Mouse (Mus musculus): ENCODE measurements around the gene Slc25a39.
A peak's percentile ranks its signal among the peaks of the same experiment; 100 is the strongest.
"Not testable (repeated sequence)": the region's sequence is repeated elsewhere in the genome, so short reads cannot be mapped to it uniquely, and the experiment has no call there.

The Slc25a39 gene

DNA sequence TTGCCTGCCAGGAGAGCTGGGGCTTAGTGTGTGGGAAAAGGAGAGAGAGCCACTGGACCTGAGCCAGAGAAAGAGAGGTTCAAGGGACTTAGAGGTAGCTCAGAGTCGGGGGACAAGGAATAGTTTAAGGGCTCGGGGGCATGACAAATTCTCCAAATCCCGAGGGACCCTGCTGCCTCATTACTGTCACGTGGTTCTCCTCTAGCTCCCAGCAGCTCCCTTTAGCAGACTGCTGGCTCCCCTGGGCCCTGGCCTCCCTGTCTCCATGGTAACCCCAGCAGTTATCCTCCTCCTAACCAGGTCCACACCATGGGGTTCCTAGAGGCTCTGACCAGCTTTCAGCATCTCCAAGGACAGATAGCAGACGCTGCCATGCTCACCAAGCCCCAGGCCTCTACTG is 12.5 kb downstream of the Slc25a39 start:
- DNase-seq (ENCODE audit: inconsistent ontology term) = no peak

DNA sequence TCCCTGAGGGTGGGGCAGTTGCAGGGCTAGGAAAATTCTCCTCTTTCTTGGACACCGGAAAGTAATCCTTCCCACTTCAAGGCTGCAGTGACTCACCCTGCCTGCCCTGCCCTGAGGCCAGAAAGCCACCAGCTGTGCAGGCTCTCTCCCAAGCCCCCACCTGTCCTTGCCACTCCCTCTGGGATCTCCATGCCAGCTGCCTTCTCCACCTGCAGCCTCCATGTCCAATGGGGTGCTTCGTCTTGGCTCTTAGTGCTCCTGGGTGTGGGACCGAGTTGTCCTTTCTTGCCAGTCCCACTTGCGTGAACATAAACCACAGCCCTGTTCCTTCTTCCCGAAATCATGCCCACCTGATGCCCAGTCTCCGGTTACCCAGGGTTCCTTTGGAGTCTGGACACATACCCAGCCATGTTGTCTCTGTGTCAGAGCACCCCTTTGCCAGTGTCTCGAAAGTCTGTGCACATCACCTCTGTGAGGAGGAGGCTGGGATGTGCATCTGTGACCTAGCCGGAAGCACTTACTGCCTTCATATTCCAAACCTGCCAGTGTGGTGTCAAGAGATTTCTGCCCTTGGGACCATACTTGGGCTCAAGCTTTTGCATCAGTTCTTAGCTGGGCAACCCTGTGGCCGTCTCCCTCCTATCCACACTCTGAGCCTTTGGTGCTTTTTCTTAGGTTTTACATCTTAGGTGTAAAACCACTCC is 13.2 kb downstream of the Slc25a39 start:
- DNase-seq (ENCODE audit: inconsistent ontology term) = no peak

DNA sequence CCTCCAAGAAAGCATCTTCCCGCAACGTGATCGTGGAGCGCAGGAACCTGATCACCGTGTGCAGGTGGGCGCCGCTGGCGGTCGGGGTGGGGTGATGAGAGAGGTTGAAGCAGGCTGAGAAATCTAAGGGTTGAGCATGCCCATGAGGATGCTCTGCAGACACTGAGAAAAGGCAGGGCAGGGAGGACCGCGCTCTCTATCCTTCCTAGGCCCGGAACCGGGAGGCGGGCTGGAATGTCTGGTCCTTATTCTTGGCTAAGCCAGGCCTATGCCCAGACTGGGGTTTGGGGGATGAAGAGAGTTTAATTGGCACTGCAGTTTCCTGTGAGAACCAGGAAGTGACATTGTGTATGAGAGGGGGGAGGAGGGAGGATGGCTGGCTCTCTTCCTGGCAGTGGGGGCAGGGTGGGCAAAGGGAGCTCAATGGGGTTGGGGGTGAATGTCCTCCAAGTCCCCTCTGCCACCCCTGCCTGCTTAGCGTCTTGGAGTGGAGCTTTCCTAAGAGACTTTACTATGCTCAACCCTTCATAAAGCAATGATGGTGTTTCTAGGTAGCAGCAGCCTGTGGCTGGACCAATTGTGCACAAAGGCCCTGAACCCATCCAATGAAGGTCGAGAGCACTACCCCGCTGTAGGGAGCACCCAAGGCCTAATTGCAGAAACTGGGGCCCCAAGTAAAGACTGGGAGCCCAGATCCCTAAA is 13.9 kb downstream of the Slc25a39 start:
- DNase-seq (ENCODE audit: inconsistent ontology term) = no peak

DNA sequence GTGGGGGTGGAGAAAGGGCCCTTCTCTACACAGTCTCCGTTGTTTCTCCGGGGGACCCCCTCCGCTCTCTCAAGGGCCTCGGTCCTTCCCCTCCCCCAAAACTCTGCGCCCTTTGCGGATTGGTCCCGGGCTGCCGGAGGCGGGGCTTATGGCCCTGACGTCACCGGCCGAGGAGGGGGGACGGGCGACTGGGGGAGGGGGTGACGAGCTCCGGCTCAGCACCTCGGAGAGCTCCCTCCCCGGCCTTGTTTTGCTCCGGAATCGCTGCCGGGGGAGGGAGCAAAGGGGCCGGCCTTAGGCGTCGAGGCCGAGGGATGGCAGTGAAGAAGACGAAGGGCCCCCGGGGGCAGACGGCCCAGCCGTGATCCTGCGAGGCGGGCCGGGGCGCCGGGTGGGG is 14.5 kb downstream of the Slc25a39 start, which contains the start of gene Rundc3a:
Gene Rundc3a, plus strand, starts transcription at position 166 of the 397 bp plus-strand sequence.
- DNase-seq (ENCODE audit: inconsistent ontology term) = peak; percentile 94

DNA sequence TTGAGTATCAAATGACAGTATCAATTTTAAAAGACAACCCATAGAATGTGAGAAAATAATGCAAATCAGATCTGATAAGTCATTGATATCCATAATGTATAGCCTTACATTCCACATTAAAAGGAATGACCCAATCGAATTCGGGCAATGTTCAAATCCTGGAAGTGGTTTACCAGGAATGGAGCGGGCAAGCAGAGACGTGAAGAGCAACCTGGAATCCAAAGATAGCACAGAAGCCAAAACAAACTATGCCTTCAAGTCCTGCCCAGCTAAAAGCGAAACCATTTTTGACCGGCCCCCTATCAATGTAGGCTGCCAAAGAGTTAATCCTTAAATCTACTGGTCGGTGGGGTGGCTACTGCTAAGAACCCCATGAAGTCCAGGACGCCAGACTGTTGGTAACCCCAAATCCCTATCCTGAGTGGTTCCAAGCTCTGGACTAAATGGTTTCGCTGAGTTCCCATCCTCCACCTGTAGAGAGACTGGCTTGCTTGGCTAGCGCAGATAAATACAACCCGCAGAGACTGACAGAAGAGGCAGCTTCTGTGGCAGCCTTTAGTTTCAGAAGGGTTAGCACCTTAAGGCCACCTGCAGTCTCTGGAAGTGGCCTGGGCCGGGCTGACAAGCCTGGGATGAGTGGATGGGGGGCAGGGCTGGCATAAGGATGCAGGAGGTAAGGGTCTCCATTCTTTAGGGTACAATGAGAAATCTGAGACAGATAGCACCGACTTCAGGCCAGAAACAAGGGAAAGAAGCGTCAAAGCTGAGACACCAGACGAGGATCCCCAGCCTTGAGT is 15.1 kb downstream of the Slc25a39 start:
- no peak for DNase-seq (ENCODE audit: inconsistent ontology term)

DNA sequence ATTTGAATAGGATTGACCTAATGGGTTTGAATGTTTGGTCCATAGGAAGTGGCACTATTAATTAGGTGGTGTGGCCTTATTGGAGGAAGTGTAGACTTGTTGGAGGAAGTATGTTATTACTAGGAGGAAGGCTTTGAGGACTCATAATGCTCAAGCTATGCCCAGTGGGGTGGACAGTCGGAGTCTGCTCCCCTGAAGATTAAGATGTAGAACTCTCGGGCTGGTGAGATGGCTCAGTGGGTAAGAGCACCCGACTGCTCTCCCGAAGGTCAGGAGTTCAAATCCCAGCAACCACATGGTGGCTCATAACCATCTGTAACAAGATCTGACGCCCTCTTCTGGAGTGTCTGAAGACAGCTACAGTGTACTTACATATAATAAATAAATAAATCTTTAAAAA is 18.3 kb downstream of the Slc25a39 start:
- not testable (repeated sequence) for DNase-seq (ENCODE audit: inconsistent ontology term)

DNA sequence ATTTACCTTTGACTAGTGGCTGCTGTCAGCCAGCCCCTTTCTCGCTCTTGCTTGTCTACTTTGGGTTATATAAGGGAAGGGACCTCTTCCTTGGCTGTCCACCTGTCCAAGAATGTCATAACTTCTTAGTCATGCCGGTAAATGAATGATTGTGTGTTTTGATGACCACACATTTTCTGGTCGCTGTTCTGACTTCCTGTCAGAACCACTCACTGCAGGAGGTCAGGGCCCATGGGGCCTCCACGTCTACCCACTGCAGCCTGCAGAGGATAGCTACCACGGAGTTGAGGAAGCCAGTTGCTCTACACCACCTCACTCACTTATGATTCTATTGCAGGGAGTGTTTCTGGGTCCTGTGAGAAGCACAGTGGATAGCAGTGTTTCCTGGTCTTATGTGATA is 21.6 kb downstream of the Slc25a39 start:
- DNase-seq (ENCODE audit: inconsistent ontology term) = no peak

DNA sequence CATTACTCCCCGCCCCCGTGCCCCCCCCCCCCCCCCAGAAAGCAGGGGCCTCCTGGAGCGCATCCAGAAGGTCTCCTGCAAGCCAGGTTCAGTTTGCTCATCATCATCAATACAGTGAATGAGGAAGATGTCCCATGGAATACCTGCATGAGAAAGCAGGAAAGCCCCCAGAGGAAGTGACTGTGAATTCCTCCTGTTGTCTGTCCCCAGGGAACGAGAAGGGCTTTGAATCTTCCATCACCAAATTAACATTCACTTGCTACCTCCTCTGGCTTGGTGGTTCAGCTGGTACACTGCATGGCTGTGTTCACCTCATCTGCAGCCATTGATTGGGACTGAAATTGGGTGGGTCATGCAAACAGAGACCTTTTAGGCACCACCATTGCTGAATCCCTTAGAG is 22.7 kb downstream of the Slc25a39 start:
- no peak for DNase-seq (ENCODE audit: inconsistent ontology term)

DNA sequence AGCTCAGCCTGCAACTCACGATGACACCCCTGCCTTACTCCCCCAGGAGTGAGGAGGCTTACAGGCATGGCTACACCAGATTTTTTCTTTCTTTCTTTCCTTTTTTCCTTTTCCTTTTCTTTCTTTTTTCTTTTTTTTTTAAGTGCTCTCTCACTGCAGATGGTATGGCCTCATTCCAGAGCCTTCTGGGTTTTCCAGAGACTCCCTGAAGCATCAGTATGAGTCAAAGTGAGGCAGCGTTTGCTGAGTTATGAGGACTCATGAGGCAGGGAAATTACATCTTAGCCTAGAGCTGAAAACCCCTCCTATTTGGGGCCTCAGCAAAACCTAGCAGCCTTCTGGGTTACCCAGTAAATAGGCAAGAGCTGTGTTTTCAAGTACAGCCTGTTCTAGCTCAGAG is 23.3 kb downstream of the Slc25a39 start:
- no peak for DNase-seq (ENCODE audit: inconsistent ontology term)

DNA sequence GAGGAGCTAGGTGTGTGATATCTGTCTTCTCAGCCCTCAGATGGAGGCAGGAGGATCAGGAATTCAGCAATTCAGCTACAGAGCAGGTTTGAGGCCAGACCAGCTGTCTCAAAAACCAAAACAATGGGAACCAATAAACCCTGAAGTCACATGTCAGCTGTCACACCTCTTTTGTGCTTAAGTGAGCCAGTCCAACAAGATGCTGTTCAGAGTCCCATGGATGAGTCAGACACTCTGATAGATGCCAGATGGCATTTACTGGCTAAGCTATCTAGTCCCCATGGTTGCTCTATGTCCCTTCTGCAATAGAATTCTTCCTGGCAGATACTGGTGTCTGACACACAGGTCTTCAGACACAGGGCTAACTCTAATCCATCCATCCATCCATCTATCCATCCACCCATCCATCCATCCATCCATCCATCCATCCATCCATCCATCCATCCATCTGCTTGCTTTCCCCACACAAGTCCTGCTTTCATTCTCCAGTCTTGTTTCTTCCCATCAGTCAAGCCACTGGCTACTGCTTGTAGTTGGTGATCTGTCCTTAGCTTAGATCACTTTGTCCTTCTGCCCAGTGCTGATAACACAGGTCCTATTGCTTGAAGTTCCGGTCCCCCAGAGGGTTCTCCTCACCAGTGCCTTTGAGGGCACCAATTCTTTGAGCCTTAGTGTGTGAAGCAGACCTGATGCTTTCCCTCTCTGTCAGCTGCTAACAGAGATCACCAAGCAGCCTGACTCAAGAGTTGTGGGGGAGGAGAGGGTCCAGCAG is 24.2 kb downstream of the Slc25a39 start:
- peak; percentile 38 for DNase-seq (ENCODE audit: inconsistent ontology term)

DNA sequence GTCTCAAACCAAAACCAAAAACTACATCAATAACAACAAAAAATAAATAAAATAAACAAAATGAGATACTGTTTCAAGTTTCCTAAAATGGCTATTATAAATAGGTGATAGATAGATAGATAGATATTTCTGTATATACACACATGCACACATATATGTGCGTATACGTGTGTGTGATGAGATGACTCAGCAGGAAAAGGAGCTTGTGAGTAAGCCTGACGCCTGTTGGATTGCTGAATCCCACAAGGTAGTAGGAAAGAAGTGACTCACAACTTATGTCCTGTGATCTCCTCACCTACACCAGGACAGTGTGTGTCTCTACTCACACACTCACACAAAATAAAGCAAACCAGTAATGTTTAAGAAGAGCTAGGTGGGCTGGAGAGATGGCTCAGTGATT is 25.0 kb downstream of the Slc25a39 start:
- no peak for DNase-seq (ENCODE audit: inconsistent ontology term)

DNA sequence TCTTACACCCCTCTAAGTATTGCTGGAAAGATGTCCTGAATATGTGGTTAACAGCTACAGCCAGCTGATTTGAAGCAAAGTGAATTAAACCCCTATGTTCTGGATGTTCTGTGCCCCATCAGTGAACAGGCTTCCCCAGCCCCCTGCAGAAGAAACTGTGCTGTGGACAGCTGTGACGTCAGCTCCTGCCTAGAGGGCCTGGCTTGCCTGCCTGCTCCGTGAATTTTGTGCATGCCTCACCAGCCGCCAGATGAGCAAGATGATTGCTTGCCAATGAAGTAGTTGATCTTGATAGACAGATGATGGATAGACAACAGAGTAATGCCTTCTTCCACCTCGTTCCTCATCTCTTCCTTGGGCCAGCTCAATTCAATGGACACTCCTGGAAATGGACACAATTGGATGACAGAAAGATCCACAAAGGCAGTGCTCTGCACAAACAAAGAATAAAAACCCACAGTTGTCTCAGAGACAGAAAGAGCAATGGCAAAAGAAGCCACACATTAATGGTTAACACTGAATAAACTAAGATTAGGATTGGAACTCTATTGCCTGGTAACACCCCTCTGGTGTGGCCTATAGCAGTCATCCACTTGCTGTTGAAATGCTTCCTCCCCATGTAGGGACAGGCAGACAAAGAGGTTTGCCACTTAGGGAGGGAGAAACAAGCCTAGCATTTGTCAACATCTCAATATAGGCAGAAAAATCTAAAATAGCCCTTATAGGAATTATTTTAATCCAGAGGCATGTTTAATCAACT is 26.2 kb downstream of the Slc25a39 start:
- no peak for DNase-seq (ENCODE audit: inconsistent ontology term)

DNA sequence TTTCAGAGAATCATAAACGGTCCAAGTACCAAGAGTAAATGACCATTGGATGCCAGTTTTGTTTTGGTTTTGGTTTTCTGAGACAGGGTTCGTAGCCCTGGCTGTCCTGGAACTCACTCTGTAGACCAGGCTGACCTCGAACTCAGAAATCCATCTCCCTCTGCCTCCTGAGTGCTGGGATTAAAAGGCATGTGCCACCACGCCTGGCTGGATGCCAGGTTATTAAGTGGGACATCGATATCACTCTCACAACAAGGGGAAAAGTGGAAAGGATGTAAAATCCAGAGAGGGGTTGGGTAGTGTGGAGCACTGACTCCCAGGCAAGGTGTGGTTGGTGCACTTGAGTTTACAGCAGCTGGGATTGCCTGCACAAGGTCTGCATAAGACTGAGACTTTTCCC is 27.7 kb downstream of the Slc25a39 start:
- DNase-seq (ENCODE audit: inconsistent ontology term) = no peak

DNA sequence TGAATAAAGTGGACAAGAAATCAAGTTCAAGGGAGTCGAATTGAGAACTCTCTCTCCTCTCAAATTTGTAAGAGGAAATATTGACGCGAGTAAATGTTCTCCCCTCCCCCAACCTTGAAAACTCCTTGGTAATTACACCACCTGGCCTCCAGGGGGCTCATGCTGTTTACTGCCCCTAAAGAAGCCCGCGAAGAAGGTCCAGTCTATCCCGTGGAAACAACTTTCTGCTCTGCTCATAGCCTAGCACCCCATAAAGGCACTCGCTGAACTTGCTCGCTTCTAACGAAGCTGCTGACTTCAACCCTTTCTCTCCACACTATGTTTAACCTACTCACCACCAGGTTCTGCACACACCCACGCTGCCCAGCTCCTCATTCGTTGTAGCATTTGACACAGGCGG is 30.6 kb downstream of the Slc25a39 start:
- no peak for DNase-seq (ENCODE audit: inconsistent ontology term)

DNA sequence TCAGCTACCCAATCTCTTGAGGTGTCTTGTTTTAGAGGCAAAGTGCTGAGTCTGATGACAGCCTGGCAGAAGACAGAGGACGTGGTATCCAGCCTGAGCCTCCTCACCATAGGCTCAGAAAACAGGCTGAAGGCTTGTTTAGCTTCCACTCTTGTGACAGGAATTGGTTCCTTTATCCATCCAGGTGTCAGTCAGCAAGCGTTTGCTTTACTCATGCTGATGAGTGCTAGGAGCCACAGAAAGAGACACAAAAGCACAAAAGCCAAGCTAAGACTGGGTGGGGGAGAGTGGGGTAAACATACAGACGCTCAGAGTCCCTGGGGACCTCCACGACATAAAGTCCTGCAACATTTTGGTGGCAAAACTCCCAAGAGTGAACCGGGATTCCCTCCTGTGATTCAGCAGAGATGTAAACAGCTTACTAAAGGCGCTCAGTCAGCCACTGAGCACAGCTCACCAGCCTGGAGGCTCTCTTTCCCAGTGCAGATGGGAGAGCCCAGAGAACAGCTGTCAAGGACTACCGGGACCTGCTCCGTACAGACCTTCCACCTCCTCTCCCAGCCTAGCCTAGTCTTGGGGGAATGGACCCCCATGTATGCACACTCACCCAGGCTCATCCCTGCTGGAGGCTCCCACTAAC is 31.4 kb downstream of the Slc25a39 start:
- DNase-seq (ENCODE audit: inconsistent ontology term) = peak; percentile 7

DNA sequence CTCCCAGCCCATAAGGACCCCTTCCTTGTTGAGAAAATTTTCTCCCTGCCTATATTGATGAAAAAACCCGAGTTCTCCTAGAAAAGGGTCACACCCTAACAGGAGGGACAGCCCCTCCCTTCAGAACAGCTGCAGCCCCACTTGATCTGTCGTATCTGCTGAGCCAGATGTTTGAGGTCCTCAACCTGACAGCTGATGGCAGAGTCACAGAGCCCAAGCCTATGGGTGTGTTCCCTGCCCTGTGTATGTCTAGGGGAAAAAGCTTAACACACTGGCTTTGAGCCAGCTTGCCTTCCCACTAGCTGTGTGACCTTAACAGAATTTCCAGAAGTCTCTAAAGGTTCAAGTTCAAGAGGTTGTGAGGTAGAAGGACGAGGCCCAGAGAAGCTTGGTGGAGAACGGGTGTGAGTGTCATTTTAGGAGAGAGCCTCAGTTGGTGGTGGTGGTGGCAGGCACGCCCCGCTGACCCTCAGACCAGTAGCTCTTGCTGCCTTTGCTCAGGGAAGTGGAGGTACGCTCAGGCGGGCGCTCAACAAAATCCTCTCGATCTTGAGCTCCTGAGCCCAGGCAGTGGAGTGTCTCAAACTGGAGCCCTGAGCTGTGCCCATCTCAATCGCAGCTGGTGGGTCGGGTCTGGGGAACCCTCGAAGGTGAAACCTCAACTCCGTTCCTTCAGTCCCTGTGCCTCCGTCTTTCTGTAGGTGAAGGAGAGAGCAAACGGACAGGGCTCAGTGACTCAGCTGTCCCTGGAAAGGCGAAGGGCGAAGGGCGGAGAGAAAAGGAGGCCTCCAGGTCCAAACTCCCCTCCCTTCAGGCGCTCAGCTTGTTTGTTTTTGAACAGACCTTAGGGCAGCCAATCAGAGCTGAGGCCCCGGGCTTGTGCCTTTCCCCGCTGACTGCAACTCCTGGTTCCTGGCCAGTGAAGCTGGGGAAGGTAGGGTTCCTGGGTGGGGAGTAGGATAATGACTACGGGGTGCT is 32.3 kb downstream of the Slc25a39 start:
- DNase-seq (ENCODE audit: inconsistent ontology term) = peak; percentile 38

DNA sequence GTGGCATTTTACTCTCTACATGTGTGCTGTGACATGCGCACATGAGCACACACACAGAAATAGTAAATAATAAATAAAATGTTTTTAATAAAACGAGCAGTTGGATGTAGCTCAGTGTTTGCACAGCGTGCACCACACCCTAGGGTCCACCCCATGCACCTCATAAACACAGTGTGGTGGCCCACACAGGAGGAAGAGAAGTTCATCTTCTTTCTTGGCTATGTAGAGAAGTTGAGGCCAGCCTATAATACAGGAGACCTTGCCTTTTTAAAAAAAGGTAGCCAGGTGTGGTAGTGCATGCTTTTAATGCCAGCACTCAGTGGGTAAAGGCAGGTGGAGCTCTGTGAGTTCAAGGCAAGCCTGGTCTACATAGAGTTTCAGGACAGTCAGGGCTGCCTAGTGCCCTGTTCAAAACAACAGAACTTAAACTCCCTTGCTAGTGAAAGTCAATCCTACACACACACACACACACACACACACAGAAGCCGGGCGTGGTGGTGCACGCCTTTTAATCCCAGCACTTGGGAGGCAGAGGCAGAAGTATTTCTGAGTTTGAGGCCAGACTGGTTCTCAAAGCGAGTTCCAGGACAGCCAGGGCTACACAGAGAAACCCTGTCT is 33.5 kb downstream of the Slc25a39 start:
- no peak for DNase-seq (ENCODE audit: inconsistent ontology term)

DNA sequence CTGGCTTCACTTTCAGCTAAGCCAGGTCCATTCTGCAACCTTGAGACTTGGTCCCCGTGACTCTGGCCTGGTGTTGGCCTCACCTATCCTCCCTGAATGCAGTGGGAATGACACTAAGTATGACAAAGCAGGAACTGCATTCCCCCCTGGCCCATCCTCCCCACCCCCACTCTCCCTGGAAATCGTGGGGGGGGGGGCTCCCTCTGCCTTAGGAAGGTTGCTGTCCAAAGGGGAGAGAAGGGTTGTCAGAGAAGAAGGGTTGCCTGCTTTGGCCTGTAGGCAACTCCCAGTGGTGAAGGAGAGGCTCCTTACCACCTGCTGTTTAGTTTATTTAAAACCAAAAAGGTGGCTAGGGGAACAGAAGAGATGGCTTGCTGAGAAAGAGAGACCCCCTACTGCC is 34.1 kb downstream of the Slc25a39 start:
- DNase-seq (ENCODE audit: inconsistent ontology term) = no peak

DNA sequence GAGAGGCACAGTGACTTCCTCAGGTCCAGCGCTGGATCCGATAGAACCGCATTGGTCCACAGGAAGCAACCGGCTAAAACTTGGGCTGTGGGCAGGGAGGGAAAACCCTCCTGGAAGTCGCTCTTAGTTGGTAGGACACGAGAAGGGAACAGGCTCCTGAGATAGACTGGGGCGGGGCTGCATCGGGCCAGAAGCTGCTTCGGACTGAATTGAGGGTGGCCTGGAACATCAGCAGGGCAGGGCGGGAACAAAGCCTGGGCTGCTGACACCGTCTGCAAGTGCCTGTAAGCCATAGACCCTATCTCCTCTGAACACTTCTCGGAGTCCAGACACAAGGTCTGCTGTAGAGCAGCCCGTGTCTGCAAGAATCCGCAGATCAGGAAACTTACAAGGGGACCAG is 34.8 kb downstream of the Slc25a39 start:
- DNase-seq (ENCODE audit: inconsistent ontology term) = no peak

All from Muller cell, postnatal 12 days (primary cell).